Mouse (Mus musculus): ENCODE data around the gene Plekhg1. TPM values are rescaled to one million over a fixed set of nuclear protein-coding genes. Genes with fewer than 3 reads are reported as not detected.

The Plekhg1 gene
- 0.77 and 0.98 TPM in 2 replicates for polyA plus RNA-seq (2012; rRNA removed)
- polyA plus RNA-seq (2014; fragmentation: Nextera tagmentation; extraction: Ambion mirVana): 0.68 and 0.75 TPM in 2 replicates

GRCm38 (mm10) chr10:3740148-3740503 lies at the start of gene Plekhg1:
Gene Plekhg1, plus strand, starts transcription at chr10:3740364.
- DNase-seq (ENCODE audit: low read depth in 3 of 3, low spot score in 3 of 3) (peak in 2 of 3 experiments; percentile 6 to 11), ATAC-seq (ENCODE audit: insufficient read depth) (peak; percentile 64)
- Histone ChIP-seq H3K4me3 (ENCODE audit: insufficient read depth in 1 of 2, low read depth in 2 of 2, low read length in 2 of 2) (peak within 1 kb of the TSS; percentile 35 to 47), H3K9me3 (ENCODE audit: control insufficient read depth, low read length) (no peaks in the 10 kb centered on the region), H3K9ac (replicated peaks) (no peak within 1 kb of the TSS), H3K27me3 (ENCODE audit: control insufficient read depth, insufficient read depth, low read length) (peaks cover 4% of the 10 kb centered on the region), H3K27ac (no peak within 1 kb of the TSS), H3K4me2 (ENCODE audit: low read depth) (peak within 1 kb of the TSS; percentile 47), H3K4me1 (replicated peaks; ENCODE audit: control insufficient read depth in 2 of 2, insufficient read depth in 2 of 2, low read length in 1 of 2) (no peaks in the 10 kb centered on the region), H3K36me3 (replicated peaks; ENCODE audit: control insufficient read depth, insufficient read depth, low read depth) (no peaks in the 10 kb centered on the region)
- TF ChIP-seq CTCF (IDR thresholded peaks at IDR 0.05; ENCODE audit: low read depth) (no peak), EP300 (IDR thresholded peaks at IDR 0.05; ENCODE audit: low read depth) (no peak)
- under 1% methylated on average over 22 of the region's 29 CpGs for WGBS (ENCODE audit: insufficient replicate concordance)

- no peak overlapping the region for H3K4me3 ChIP-seq (ENCODE audit: insufficient read depth in 1 of 2, low read depth in 2 of 2, low read length in 2 of 2)
- no peak for DNase-seq (ENCODE audit: low read depth in 3 of 3, low spot score in 3 of 3)
- TF ChIP-seq CTCF (IDR thresholded peaks at IDR 0.05; ENCODE audit: low read depth): no peak
- no peak for TF ChIP-seq EP300 (IDR thresholded peaks at IDR 0.05; ENCODE audit: low read depth)
- no peak overlapping the region for H3K9ac ChIP-seq (replicated peaks)
- H3K27ac ChIP-seq: no peak overlapping the region
- WGBS (ENCODE audit: insufficient replicate concordance): 42% methylated on average over 1 of the region's 1 CpGs
- no peaks in the 10 kb centered on the region for H3K27me3 ChIP-seq (ENCODE audit: control insufficient read depth, insufficient read depth, low read length)
- H3K9me3 ChIP-seq (ENCODE audit: control insufficient read depth, low read length): no peaks in the 10 kb centered on the region
- no peaks in the 10 kb centered on the region; a peak in 1 of 4 replicates for H3K4me1 ChIP-seq (replicated peaks; ENCODE audit: control insufficient read depth in 2 of 2, insufficient read depth in 2 of 2, low read length in 1 of 2)
- H3K4me2 ChIP-seq (ENCODE audit: low read depth): no peak overlapping the region
- no peak for ATAC-seq (ENCODE audit: insufficient read depth)
- no peaks in the 10 kb centered on the region for H3K36me3 ChIP-seq (replicated peaks; ENCODE audit: control insufficient read depth, insufficient read depth, low read depth)
Observed at GRCm38 (mm10) chr10:3692791-3693190, 47.4 kb upstream of the Plekhg1 start.

GRCm38 (mm10) chr10:3693699-3694280 lies 46.4 kb upstream of the Plekhg1 start:
- Histone ChIP-seq H3K9ac (replicated peaks) (no peak overlapping the region), H3K4me1 (replicated peaks; ENCODE audit: control insufficient read depth in 2 of 2, insufficient read depth in 2 of 2, low read length in 1 of 2) (no peaks in the 10 kb centered on the region; a peak in 1 of 4 replicates), H3K27me3 (ENCODE audit: control insufficient read depth, insufficient read depth, low read length) (no peaks in the 10 kb centered on the region), H3K36me3 (replicated peaks; ENCODE audit: control insufficient read depth, insufficient read depth, low read depth) (no peaks in the 10 kb centered on the region), H3K4me2 (ENCODE audit: low read depth) (no peak overlapping the region), H3K9me3 (ENCODE audit: control insufficient read depth, low read length) (no peaks in the 10 kb centered on the region), H3K4me3 (ENCODE audit: insufficient read depth in 1 of 2, low read depth in 2 of 2, low read length in 2 of 2) (no peak overlapping the region), H3K27ac (no peak overlapping the region)
- ATAC-seq (ENCODE audit: insufficient read depth) (no peak), DNase-seq (ENCODE audit: low read depth in 3 of 3, low spot score in 3 of 3) (no peak)
- WGBS (ENCODE audit: insufficient replicate concordance): 64% methylated on average over 6 of the region's 6 CpGs
- TF ChIP-seq CTCF (IDR thresholded peaks at IDR 0.05; ENCODE audit: low read depth) (no peak), EP300 (IDR thresholded peaks at IDR 0.05; ENCODE audit: low read depth) (no peak)

- H3K4me1 ChIP-seq (replicated peaks; ENCODE audit: control insufficient read depth in 2 of 2, insufficient read depth in 2 of 2, low read length in 1 of 2): peaks cover 0 to 2% of the 10 kb centered on the region in 2 experiments; a peak in 1 of 4 replicates
- DNase-seq (ENCODE audit: low read depth in 3 of 3, low spot score in 3 of 3): no peak
- ATAC-seq (ENCODE audit: insufficient read depth): no peak
- H3K9ac ChIP-seq (replicated peaks): no peak overlapping the region
- H3K36me3 ChIP-seq (replicated peaks; ENCODE audit: control insufficient read depth, insufficient read depth, low read depth): no peaks in the 10 kb centered on the region
- WGBS (ENCODE audit: insufficient replicate concordance): 51% methylated on average over 5 of the region's 5 CpGs
- no peaks in the 10 kb centered on the region for H3K27me3 ChIP-seq (ENCODE audit: control insufficient read depth, insufficient read depth, low read length)
- TF ChIP-seq EP300 (IDR thresholded peaks at IDR 0.05; ENCODE audit: low read depth): no peak
- no peak for TF ChIP-seq CTCF (IDR thresholded peaks at IDR 0.05; ENCODE audit: low read depth)
- no peak overlapping the region for H3K27ac ChIP-seq
- H3K4me2 ChIP-seq (ENCODE audit: low read depth): no peak overlapping the region
- no peak overlapping the region for H3K4me3 ChIP-seq (ENCODE audit: insufficient read depth in 1 of 2, low read depth in 2 of 2, low read length in 2 of 2)
- H3K9me3 ChIP-seq (ENCODE audit: control insufficient read depth, low read length): no peaks in the 10 kb centered on the region
Observed at GRCm38 (mm10) chr10:3695332-3695905, 44.7 kb upstream of the Plekhg1 start.

GRCm38 (mm10) chr10:3696727-3697348 lies 43.3 kb upstream of the Plekhg1 start:
- Histone ChIP-seq H3K27me3 (ENCODE audit: control insufficient read depth, insufficient read depth, low read length) (no peaks in the 10 kb centered on the region), H3K4me1 (replicated peaks; ENCODE audit: control insufficient read depth in 2 of 2, insufficient read depth in 2 of 2, low read length in 1 of 2) (peaks cover 0 to 2% of the 10 kb centered on the region in 2 experiments; a peak in 1 of 4 replicates), H3K27ac (no peak overlapping the region), H3K4me2 (ENCODE audit: low read depth) (no peak overlapping the region), H3K9me3 (ENCODE audit: control insufficient read depth, low read length) (no peaks in the 10 kb centered on the region), H3K4me3 (ENCODE audit: insufficient read depth in 1 of 2, low read depth in 2 of 2, low read length in 2 of 2) (no peak overlapping the region), H3K9ac (replicated peaks) (no peak overlapping the region), H3K36me3 (replicated peaks; ENCODE audit: control insufficient read depth, insufficient read depth, low read depth) (no peaks in the 10 kb centered on the region)
- 11% methylated on average over 8 of the region's 8 CpGs for WGBS (ENCODE audit: insufficient replicate concordance)
- TF ChIP-seq CTCF (IDR thresholded peaks at IDR 0.05; ENCODE audit: low read depth) (no peak), EP300 (IDR thresholded peaks at IDR 0.05; ENCODE audit: low read depth) (no peak)
- no peak for DNase-seq (ENCODE audit: low read depth in 3 of 3, low spot score in 3 of 3)
- no peak for ATAC-seq (ENCODE audit: insufficient read depth)

Measured in liver, embryonic 14.5 days (tissue).